Mouse (Mus musculus) MEL (cell line): ENCODE data around the gene Rab10. TPM values are rescaled to one million over a fixed set of nuclear protein-coding genes. Genes with fewer than 3 reads are reported as not detected.

Experiments used
- DNase-seq: peaks from one replicate; pipeline ENCODE4 v3.0.0; 2011; ENCODE audit warnings: low read depth, low spot score
- H3K27ac ChIP-seq: 2 replicates; pipeline ENCODE4 v1.5.1; 2012; ENCODE audit warnings: low read depth, mild to moderate bottlenecking, control low read depth, low read length, moderate library complexity; ENCODE audit not compliant: control insufficient read depth
- H3K27me3 ChIP-seq, 2 experiments: fragments of 150-350 bp in 1 of 2; sonication (generic) in 1 of 2; 2 replicates each; pipeline ENCODE4 v1.6.1; 2012; ENCODE audit warnings: low read length in 2 of 2, mild to moderate bottlenecking in 2 of 2, improper control_type of control experiment in 1 of 2, moderate library complexity in 1 of 2; ENCODE audit not compliant: insufficient read depth in 2 of 2, control insufficient read depth in 1 of 2
- H3K36me3 ChIP-seq, 2 experiments: 2 replicates each; pipeline ENCODE4 v1.6.1; 2012 to 2014; ENCODE audit warnings: low read length in 2 of 2, improper control_type of control experiment in 1 of 2, inconsistent platforms in 1 of 2, mild to moderate bottlenecking in 1 of 2; ENCODE audit not compliant: insufficient read depth in 2 of 2, control insufficient read depth in 1 of 2
- H3K4me1 ChIP-seq, 2 experiments: fragments of 150-350 bp in 1 of 2; sonication (generic) in 1 of 2; 2 replicates each; pipeline ENCODE4 v1.6.1; 2012; ENCODE audit warnings: low read length in 2 of 2, improper control_type of control experiment in 1 of 2, mild to moderate bottlenecking in 1 of 2; ENCODE audit not compliant: insufficient read depth in 2 of 2, control insufficient read depth in 1 of 2
- H3K4me3 ChIP-seq, 2 experiments: fragments of 150-350 bp in 1 of 2; sonication (generic) in 1 of 2; 2 replicates each; pipeline ENCODE4 v1.5.1; 2012; ENCODE audit warnings: low read depth in 2 of 2, low read length in 2 of 2, mild to moderate bottlenecking in 2 of 2, moderate library complexity in 2 of 2, control low read depth in 1 of 2, improper control_type of control experiment in 1 of 2; ENCODE audit not compliant: control insufficient read depth in 1 of 2, insufficient read depth in 1 of 2
- H3K79me2 ChIP-seq: 2 replicates; pipeline ENCODE4 v1.6.1; 2012; ENCODE audit warnings: mild to moderate bottlenecking, low read length, moderate library complexity; ENCODE audit not compliant: control insufficient read depth, poor library complexity, insufficient read depth
- H3K9ac ChIP-seq: 2 replicates; pipeline ENCODE4 v1.6.1; 2012; ENCODE audit warnings: low read depth, mild to moderate bottlenecking, control low read depth, low read length, moderate library complexity; ENCODE audit not compliant: control insufficient read depth, poor library complexity, severe bottlenecking
- H3K9me3 ChIP-seq: fragments of 150-350 bp; sonication (generic); replicated peaks from 2 replicates; pipeline ENCODE4 v1.6.1; 2012; ENCODE audit warnings: mild to moderate bottlenecking, low read length, improper control_type of control experiment, moderate library complexity; ENCODE audit not compliant: insufficient read depth
- CHD2 ChIP-seq: IDR thresholded peaks from 2 replicates; pipeline ENCODE4 v1.6.1; 2011; ENCODE audit warnings: low read length, improper control_type of control experiment
- CTCF ChIP-seq, 3 experiments: IDR thresholded peaks in 2 of 3; conservative IDR thresholded peaks in 1 of 3; 2 replicates each; pipeline ENCODE4 v1.5.1; 2011 to 2012; ENCODE audit warnings: low read length in 3 of 3, low read depth in 2 of 3, mild to moderate bottlenecking in 2 of 3, improper control_type of control experiment in 1 of 3, inconsistent platforms in 1 of 3, mixed read lengths in 1 of 3, moderate library complexity in 1 of 3; ENCODE audit not compliant: control insufficient read depth in 1 of 3, insufficient read depth in 1 of 3, poor library complexity in 1 of 3, severe bottlenecking in 1 of 3
- E2F4 ChIP-seq: IDR thresholded peaks from 2 replicates; pipeline ENCODE4 v1.6.1; 2011; ENCODE audit warnings: low read depth, low read length, improper control_type of control experiment, borderline replicate concordance
- EP300 ChIP-seq, 2 experiments: IDR thresholded peaks; 2 replicates each; pipeline ENCODE4 v1.6.1; 2011; ENCODE audit warnings: improper control_type of control experiment in 2 of 2, low read length in 2 of 2, low read depth in 1 of 2, mild to moderate bottlenecking in 1 of 2
- ETS1 ChIP-seq: IDR thresholded peaks from 2 replicates; pipeline ENCODE4 v1.6.1; 2012; ENCODE audit warnings: low read depth, mild to moderate bottlenecking, inconsistent platforms, low read length, improper control_type of control experiment, moderate library complexity
- GATA1 ChIP-seq: IDR thresholded peaks from 2 replicates; pipeline ENCODE4 v1.6.1; 2011; ENCODE audit warnings: low read depth, low read length, improper control_type of control experiment
- JUND ChIP-seq: IDR thresholded peaks from 2 replicates; pipeline ENCODE4 v1.6.1; 2011; ENCODE audit warnings: low read depth, mild to moderate bottlenecking, improper control_type of control experiment, low read length
- KAT2A ChIP-seq: conservative IDR thresholded peaks from 2 replicates; pipeline ENCODE4 v1.6.1; 2012; ENCODE audit warnings: low read depth, low read length, improper control_type of control experiment, inconsistent platforms
- MAFK ChIP-seq: IDR thresholded peaks from 2 replicates; pipeline ENCODE4 v1.6.1; 2011; ENCODE audit warnings: low read depth, mild to moderate bottlenecking, low read length, improper control_type of control experiment, borderline replicate concordance
- MAZ ChIP-seq: IDR thresholded peaks from 2 replicates; pipeline ENCODE4 v1.6.1; 2012; ENCODE audit warnings: low read depth, mild to moderate bottlenecking, inconsistent platforms, low read length, improper control_type of control experiment
- MXI1 ChIP-seq: IDR thresholded peaks from 2 replicates; pipeline ENCODE4 v1.6.1; 2011; ENCODE audit warnings: mild to moderate bottlenecking, low read depth, low read length, improper control_type of control experiment
- NELFE ChIP-seq: IDR thresholded peaks from 2 replicates; pipeline ENCODE4 v1.6.1; 2011; ENCODE audit warnings: low read depth, low read length, improper control_type of control experiment
- NRF1 ChIP-seq: IDR thresholded peaks from 2 replicates; pipeline ENCODE4 v1.6.1; 2014; ENCODE audit warnings: low read depth, mild to moderate bottlenecking, inconsistent platforms, low read length, improper control_type of control experiment, moderate library complexity; ENCODE audit not compliant: poor library complexity, insufficient read depth, severe bottlenecking
- POLR2AphosphoS5 ChIP-seq: IDR thresholded peaks from 2 replicates; pipeline ENCODE4 v1.6.1; 2012; ENCODE audit warnings: low read depth, borderline replicate concordance, mild to moderate bottlenecking, inconsistent platforms, low read length, moderate library complexity, mixed read lengths
- RAD21 ChIP-seq: IDR thresholded peaks from 2 replicates; pipeline ENCODE4 v1.6.1; 2011; ENCODE audit warnings: mild to moderate bottlenecking, low read depth, low read length, improper control_type of control experiment
- RCOR1 ChIP-seq: IDR thresholded peaks from 2 replicates; pipeline ENCODE4 v1.6.1; 2012; ENCODE audit warnings: low read depth, mild to moderate bottlenecking, inconsistent platforms, low read length, improper control_type of control experiment
- SIN3A ChIP-seq: IDR thresholded peaks from 2 replicates; pipeline ENCODE4 v1.6.1; 2012; ENCODE audit warnings: low read length, improper control_type of control experiment, inconsistent platforms
- TAL1 ChIP-seq: IDR thresholded peaks from 2 replicates; pipeline ENCODE4 v1.6.1; 2012; ENCODE audit warnings: mild to moderate bottlenecking, inconsistent platforms, low read length, moderate library complexity, mixed read lengths
- TCF12 ChIP-seq: IDR thresholded peaks from 2 replicates; pipeline ENCODE4 v1.6.1; 2014; ENCODE audit warnings: low read depth, mild to moderate bottlenecking, inconsistent platforms, low read length, improper control_type of control experiment, moderate library complexity
- UBTF ChIP-seq: IDR thresholded peaks from 2 replicates; pipeline ENCODE4 v1.6.1; 2012; ENCODE audit warnings: low read depth, mild to moderate bottlenecking, inconsistent platforms, low read length, improper control_type of control experiment, moderate library complexity, borderline replicate concordance; ENCODE audit not compliant: insufficient read depth
- USF2 ChIP-seq, 2 experiments: IDR thresholded peaks; 2 replicates each; pipeline ENCODE4 v1.6.1; 2011 to 2012; ENCODE audit warnings: improper control_type of control experiment in 2 of 2, low read length in 2 of 2, borderline replicate concordance in 1 of 2, inconsistent platforms in 1 of 2, low read depth in 1 of 2, mild to moderate bottlenecking in 1 of 2; ENCODE audit not compliant: insufficient read depth in 1 of 2
- ZKSCAN1 ChIP-seq: IDR thresholded peaks from 2 replicates; pipeline ENCODE4 v1.6.1; 2012; ENCODE audit warnings: low read depth, mild to moderate bottlenecking, inconsistent platforms, low read length, improper control_type of control experiment, moderate library complexity
- ZMIZ1 ChIP-seq: IDR thresholded peaks from 2 replicates; pipeline ENCODE4 v1.6.1; 2012; ENCODE audit warnings: low read depth, mild to moderate bottlenecking, inconsistent platforms, low read length, improper control_type of control experiment, moderate library complexity
- polyA plus RNA-seq, 2 experiments: library from polyadenylated mRNA; stranded (reverse) in 1 of 2; unstranded in 1 of 2; fragments of >175 nt in 1 of 2; fragments of >200 nt in 1 of 2; gene quantifications; 2 replicates each; pipeline versions ENCODE4 v1.2.1 to v1.2.4; 2012; ENCODE audit warnings: low replicate concordance in 2 of 2, low read depth in 1 of 2; ENCODE audit not compliant: insufficient read length in 2 of 2, insufficient read depth in 1 of 2, missing spikeins in 1 of 2
- total RNA-seq: library from RNA; depleted of rRNA; stranded (reverse); fragments of 300-350 nt; gene quantifications from 2 replicates; pipeline ENCODE4 v1.2.3, GENCODE M21; 2012

The Rab10 gene
- total and polyA plus RNA-seq, 3 experiments: 41.3 to 71.8 (median 67.7) TPM

GRCm38 (mm10) chr12:3255966-3256365 is 53.8 kb downstream of the Rab10 start:
- Histone ChIP-seq H3K4me3 (no peak overlapping the region), H3K27me3 (no peaks in the 10 kb centered on the region), H3K36me3 (peaks cover 20 to 26% of the 10 kb centered on the region in 2 experiments), H3K27ac (peak overlapping the region; percentile 36; the same call in 1 of the 2 replicates), H3K79me2 (peaks cover 3% of the 10 kb centered on the region; the same call in 1 of the 2 replicates), H3K9ac (no peak overlapping the region), H3K9me3 (no peaks in the 10 kb centered on the region), H3K4me1 (peaks cover 11 to 12% of the 10 kb centered on the region in 2 experiments)
- TF ChIP-seq USF2 (IDR thresholded peaks at IDR 0.05; ENCODE audit: borderline replicate concordance in 1 of 2, insufficient read depth in 1 of 2, low read depth in 1 of 2, low read length in 2 of 2): no peak
- TF ChIP-seq JUND: no peak
- TF ChIP-seq CTCF (IDR thresholded peaks at IDR 0.05 in 2 of 3, conservative IDR thresholded peaks at IDR 0.05 in 1 of 3; ENCODE audit: control insufficient read depth in 1 of 3, insufficient read depth in 1 of 3, low read depth in 2 of 3, low read length in 3 of 3, poor library complexity in 1 of 3, severe bottlenecking in 1 of 3): no peak
- no peak for TF ChIP-seq MAFK
- no peak for TF ChIP-seq NELFE
- TF ChIP-seq POLR2AphosphoS5: no peak
- no peak for TF ChIP-seq ZMIZ1
- no peak for TF ChIP-seq ETS1
- no peak for TF ChIP-seq KAT2A
- no peak for TF ChIP-seq NRF1
- TF ChIP-seq EP300 (IDR thresholded peaks at IDR 0.05; ENCODE audit: low read depth in 1 of 2, low read length in 2 of 2): no peak
- DNase-seq: no peak

DNA sequence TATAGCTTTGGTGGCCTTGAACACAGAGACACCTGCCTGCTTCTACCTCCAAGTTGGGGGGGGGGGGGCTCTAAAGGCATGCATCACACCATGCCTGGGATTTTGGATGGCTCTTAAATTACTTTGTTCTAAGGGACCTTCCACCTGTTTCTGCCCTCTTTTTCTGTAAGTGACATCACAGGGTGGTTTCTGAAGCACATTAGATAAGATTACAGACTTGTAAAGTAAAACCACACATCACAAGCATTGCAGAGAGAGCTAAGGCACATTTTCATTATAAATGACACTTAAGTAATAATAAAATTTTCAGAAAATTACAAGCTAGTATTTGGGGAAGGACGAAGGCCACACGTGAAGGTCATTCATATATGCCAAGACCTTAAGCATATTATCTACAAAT is 54.3 kb downstream of the Rab10 start:
- Histone ChIP-seq H3K36me3 (peaks cover 20 to 24% of the 10 kb centered on the region in 2 experiments), H3K4me1 (peaks cover 11 to 12% of the 10 kb centered on the region in 2 experiments), H3K9me3 (no peaks in the 10 kb centered on the region), H3K27me3 (no peaks in the 10 kb centered on the region), H3K79me2 (peaks cover 3% of the 10 kb centered on the region; the same call in 1 of the 2 replicates), H3K9ac (no peak overlapping the region), H3K27ac (no peak overlapping the region), H3K4me3 (no peak overlapping the region)
- TF ChIP-seq KAT2A (no peak), ZKSCAN1 (no peak), JUND (no peak), GATA1 (peak; percentile 81), CHD2 (no peak), ETS1 (peak; percentile 82), EP300 (IDR thresholded peaks at IDR 0.05; ENCODE audit: low read depth in 1 of 2, low read length in 2 of 2) (peak; percentile 74 to 77), MAZ (no peak), ZMIZ1 (no peak), UBTF (no peak), USF2 (IDR thresholded peaks at IDR 0.05; ENCODE audit: borderline replicate concordance in 1 of 2, insufficient read depth in 1 of 2, low read depth in 1 of 2, low read length in 2 of 2) (no peak), NELFE (no peak), SIN3A (no peak; the same call in 1 of the 2 replicates), TAL1 (peak; percentile 53), CTCF (IDR thresholded peaks at IDR 0.05 in 2 of 3, conservative IDR thresholded peaks at IDR 0.05 in 1 of 3; ENCODE audit: control insufficient read depth in 1 of 3, insufficient read depth in 1 of 3, low read depth in 2 of 3, low read length in 3 of 3, poor library complexity in 1 of 3, severe bottlenecking in 1 of 3) (no peak), RCOR1 (0 out of 2 replicates have a peak, but pooled peaks have one; percentile 59), E2F4 (no peak), RAD21 (no peak), TCF12 (peak; percentile 77), MXI1 (no peak)
- DNase-seq: peak; percentile 59
